25 mouse cellular contexts compared by ENCODE assay signal in genomic region chr1:129756548-129757240, GRCm38 (mm10).
DNase-seq lines count a peak whose midpoint lies in the region; ATAC-seq lines count a peak whose summit lies in the region.
"Had no signal": no experiment of that assay in that cellular context is flagged by ENCODE, and none has a peak within 500 bp of the region (broad histone marks: within the 10 kb centered on the region; RNA-seq: fewer than 3 reads in every experiment).

No protein-coding gene starts in this region.

- peak; percentile 68; the same call in 1 of the 2 replicates for ATAC-seq in neural tube, embryonic 12.5 days (ENCODE audit: low FRiP score, low read depth)
- no peak for ATAC-seq in neural tube, embryonic 15.5 days (ENCODE audit: low FRiP score)
- no peak for ATAC-seq in hindbrain, embryonic 14.5 days (ENCODE audit: low FRiP score)
- ATAC-seq in midbrain, embryonic 14.5 days (ENCODE audit: low FRiP score, low TSS enrichment): peak; percentile 73; the same call in 1 of the 2 replicates
- ATAC-seq: activated CD4-positive, CD25-positive, alpha-beta regulatory T cell, adult 4 months; forebrain, postnatal 0 days; intestine, embryonic 16.5 days; liver, postnatal 0 days; lung, postnatal 0 days had no signal

- H3K9ac ChIP-seq in neural tube, embryonic 12.5 days: no peak overlapping the region
- no peak overlapping the region for H3K9ac ChIP-seq in neural tube, embryonic 15.5 days (replicated peaks)
- no peak overlapping the region for H3K9ac ChIP-seq in hindbrain, embryonic 14.5 days
- H3K9ac ChIP-seq in midbrain, embryonic 14.5 days (replicated peaks; ENCODE audit: low read length): no peak overlapping the region
- H3K9ac ChIP-seq: forebrain, postnatal 0 days; heart, embryonic 12.5 days; hindbrain, embryonic 15.5 days; liver, postnatal 0 days had no signal

- no peaks in the 10 kb centered on the region for H3K4me1 ChIP-seq in neural tube, embryonic 12.5 days
- 0 out of 2 replicates have a peak, but pooled peaks cover 2% of the 10 kb centered on the region for H3K4me1 ChIP-seq in neural tube, embryonic 15.5 days
- 0 out of 2 replicates have a peak, but pooled peaks cover 4% of the 10 kb centered on the region for H3K4me1 ChIP-seq in hindbrain, embryonic 14.5 days (replicated peaks; ENCODE audit: control insufficient read depth, insufficient read depth, low read length)
- peaks cover 11% of the 10 kb centered on the region; the same call in 1 of the 2 replicates for H3K4me1 ChIP-seq in midbrain, embryonic 14.5 days (ENCODE audit: control insufficient read depth, insufficient read depth, low read length)
- H3K4me1 ChIP-seq: heart, embryonic 12.5 days; hindbrain, embryonic 15.5 days had no signal

- H3K27ac ChIP-seq in neural tube, embryonic 12.5 days: no peak overlapping the region
- H3K27ac ChIP-seq in neural tube, embryonic 15.5 days (replicated peaks): no peak overlapping the region
- H3K27ac ChIP-seq in hindbrain, embryonic 14.5 days: no peak overlapping the region
- H3K27ac ChIP-seq in midbrain, embryonic 14.5 days (replicated peaks; ENCODE audit: low read depth, low read length): 0 out of 2 replicates have a peak overlapping the region, but pooled peaks have one; percentile 14
- H3K27ac ChIP-seq: hindbrain, embryonic 15.5 days; layer of hippocampus, adult 2 months; macrophage had no signal

- no peak overlapping the region for H3K4me2 ChIP-seq in neural tube, embryonic 12.5 days (replicated peaks)
- H3K4me2 ChIP-seq in neural tube, embryonic 15.5 days: no peak overlapping the region
- H3K4me2 ChIP-seq in hindbrain, embryonic 14.5 days (replicated peaks): no peak overlapping the region
- no peak overlapping the region for H3K4me2 ChIP-seq in midbrain, embryonic 14.5 days (ENCODE audit: low read length)
- H3K4me2 ChIP-seq: heart, embryonic 12.5 days; hindbrain, embryonic 15.5 days; liver, embryonic 11.5 days had no signal

- H3K4me3 ChIP-seq in neural tube, embryonic 12.5 days: no peak overlapping the region
- H3K4me3 ChIP-seq in neural tube, embryonic 15.5 days (replicated peaks): no peak overlapping the region
- no peak overlapping the region for H3K4me3 ChIP-seq in hindbrain, embryonic 14.5 days (replicated peaks; ENCODE audit: low read length)
- H3K4me3 ChIP-seq in midbrain, embryonic 14.5 days (replicated peaks; ENCODE audit: low read depth, low read length): no peak overlapping the region
- H3K4me3 ChIP-seq: heart, embryonic 12.5 days; hindbrain, embryonic 15.5 days; layer of hippocampus, adult 2 months had no signal

- H3K36me3 ChIP-seq in neural tube, embryonic 12.5 days: no peaks in the 10 kb centered on the region
- H3K36me3 ChIP-seq in neural tube, embryonic 15.5 days: no peaks in the 10 kb centered on the region
- H3K36me3 ChIP-seq in hindbrain, embryonic 14.5 days (replicated peaks; ENCODE audit: control insufficient read depth, insufficient read depth): no peaks in the 10 kb centered on the region
- H3K36me3 ChIP-seq in midbrain, embryonic 14.5 days (ENCODE audit: control insufficient read depth, insufficient read depth, low read length): no peaks in the 10 kb centered on the region
- H3K36me3 ChIP-seq: heart, embryonic 12.5 days; hindbrain, embryonic 15.5 days had no signal

- no peaks in the 10 kb centered on the region for H3K27me3 ChIP-seq in neural tube, embryonic 12.5 days (replicated peaks)
- H3K27me3 ChIP-seq in neural tube, embryonic 15.5 days (replicated peaks): no peaks in the 10 kb centered on the region
- no peaks in the 10 kb centered on the region for H3K27me3 ChIP-seq in hindbrain, embryonic 14.5 days (ENCODE audit: control insufficient read depth, insufficient read depth, low read length)
- no peaks in the 10 kb centered on the region for H3K27me3 ChIP-seq in midbrain, embryonic 14.5 days (ENCODE audit: control insufficient read depth, insufficient read depth, low read length)
- H3K27me3 ChIP-seq: heart, embryonic 12.5 days; hindbrain, embryonic 15.5 days had no signal

- 63% methylated on average over 1 of the region's 1 CpGs for WGBS in neural tube, embryonic 12.5 days
- 63% methylated on average over 1 of the region's 1 CpGs for WGBS in neural tube, embryonic 15.5 days
- WGBS in hindbrain, embryonic 14.5 days: 52% methylated on average over 1 of the region's 1 CpGs
- WGBS in midbrain, embryonic 14.5 days: 16% methylated on average over 1 of the region's 1 CpGs

- DNase-seq in hindbrain, embryonic 14.5 days (ENCODE audit: low spot score): peak; percentile 34
- DNase-seq in midbrain, embryonic 14.5 days: peak; percentile 73
- DNase-seq in liver: no peak
- no peak for DNase-seq in layer of hippocampus, adult 9-10 months (ENCODE audit: low spot score)
- no peak for DNase-seq in gastrocnemius, postnatal 4 days (ENCODE audit: low spot score in 2 of 2)
- DNase-seq: adrenal gland, adult 8-10 months; cerebellum, adult 9-10 months; forebrain, postnatal 0 days; gastrocnemius, postnatal 14 days; heart, adult 18-20 months; heart, postnatal 10 days; kidney, adult 9 months; kidney, postnatal 25 days; layer of hippocampus, postnatal 36 days; liver, postnatal 0 days had no signal

- H3K9me3 ChIP-seq in neural tube, embryonic 12.5 days: no peaks in the 10 kb centered on the region
- no peaks in the 10 kb centered on the region for H3K9me3 ChIP-seq in neural tube, embryonic 15.5 days (replicated peaks)
- no peaks in the 10 kb centered on the region for H3K9me3 ChIP-seq in hindbrain, embryonic 14.5 days (ENCODE audit: control insufficient read depth, low read length)
- H3K9me3 ChIP-seq in midbrain, embryonic 14.5 days (ENCODE audit: control insufficient read depth, low read length): no peaks in the 10 kb centered on the region
- H3K9me3 ChIP-seq: heart, embryonic 12.5 days; hindbrain, embryonic 15.5 days had no signal

Comparison
In these comparisons a context has a peak if more than half of its experiments do, and no peak if none do; other contexts are left out.
1. ATAC-seq: peak in neural tube, embryonic 12.5 days (single experiment) and midbrain, embryonic 14.5 days (single experiment); none in neural tube, embryonic 15.5 days (single experiment) and hindbrain, embryonic 14.5 days (single experiment).
2. DNase-seq: peak in hindbrain, embryonic 14.5 days (single experiment) and midbrain, embryonic 14.5 days (single experiment); none in liver (single experiment), layer of hippocampus, adult 9-10 months (single experiment) and gastrocnemius, postnatal 4 days (0 of 2).